Mouse (Mus musculus) cerebellum, adult 2 months (tissue): ENCODE measurements around the gene Capzb. TPM values are rescaled to one million over a fixed set of nuclear protein-coding genes. Genes with fewer than 3 reads are reported as not detected.

ENCODE experiments used
- DNase-seq, 2 experiments: peaks; one replicate each; pipeline ENCODE4 v3.0.0; 2021
- H3K27ac ChIP-seq: fragments of 200-500 bp; 2 replicates; pipeline ENCODE4 v1.5.1; 2012; ENCODE audit warnings: low read length, control low read depth, inconsistent platforms; ENCODE audit not compliant: insufficient read depth
- H3K27me3 ChIP-seq: fragments of 200-500 bp; 2 replicates; pipeline ENCODE4 v1.6.1; 2012; ENCODE audit warnings: inconsistent platforms, mild to moderate bottlenecking, low read length, moderate library complexity; ENCODE audit not compliant: control insufficient read depth, insufficient read depth
- H3K4me1 ChIP-seq: fragments of 200-500 bp; 2 replicates; pipeline ENCODE4 v1.6.1; 2011; ENCODE audit warnings: low read length; ENCODE audit not compliant: control insufficient read depth, insufficient read depth
- H3K4me3 ChIP-seq: fragments of 200-500 bp; replicated peaks from 2 replicates; pipeline ENCODE3; 2011; ENCODE audit warnings: mild to moderate bottlenecking, low read depth, low read length, control low read depth; ENCODE audit not compliant: insufficient read depth
- CTCF ChIP-seq: fragments of 200-500 bp; IDR thresholded peaks from 2 replicates; pipeline ENCODE4 v1.5.1; 2011; ENCODE audit warnings: low read depth, mild to moderate bottlenecking, control low read depth, low read length, moderate library complexity, borderline replicate concordance; ENCODE audit not compliant: insufficient read depth
- POLR2A ChIP-seq: fragments of 200-500 bp; IDR thresholded peaks from 2 replicates; pipeline ENCODE4 v1.6.1; 2011; ENCODE audit warnings: low read length, control low read depth, borderline replicate concordance; ENCODE audit not compliant: insufficient read depth
- WGBS: fragments of 180-500 bp; shearing (Covaris S2); methylation state at CpG from one replicate; pipeline ENCODE4 v1.1.7; 2018; 5-methylcytosine and 5-hydroxymethylcytosine counted together
- polyA plus RNA-seq: library from polyadenylated mRNA; depleted of rRNA; stranded (reverse); fragments of >200 nt; gene quantifications from 2 replicates; pipeline ENCODE4 v1.2.3, GENCODE M21; 2012

The Capzb gene
- polyA plus RNA-seq, 1 experiment, result 220 TPM

DNA sequence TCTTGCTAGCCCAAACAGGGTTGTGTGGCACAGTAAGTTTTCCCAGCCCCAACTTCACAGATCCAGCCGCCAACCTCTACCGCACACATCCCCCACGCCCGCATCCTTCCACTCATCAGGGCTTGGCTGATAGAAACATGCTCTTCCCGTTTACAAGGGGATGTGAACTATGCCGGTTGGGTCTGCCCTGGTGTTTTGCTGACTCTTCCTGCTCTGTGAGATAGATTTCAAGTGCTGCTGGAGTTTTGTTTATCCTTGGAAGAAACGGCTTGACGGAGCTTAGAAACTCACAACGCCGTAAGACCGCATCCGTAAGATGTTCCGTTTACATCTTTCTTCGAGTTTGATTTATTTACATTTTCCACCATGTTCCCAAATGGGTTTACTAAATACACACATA, 34.3 kb upstream of the Capzb start:
- Histone ChIP-seq H3K27me3 (no peaks in the 10 kb centered on the region), H3K4me1 (no peaks in the 10 kb centered on the region), H3K27ac (no peak overlapping the region), H3K4me3 (no peak overlapping the region)
- WGBS, result 89% methylated on average over 14 of the region's 14 CpGs
- DNase-seq, result no peak
- TF ChIP-seq POLR2A (no peak), CTCF (no peak)

DNA sequence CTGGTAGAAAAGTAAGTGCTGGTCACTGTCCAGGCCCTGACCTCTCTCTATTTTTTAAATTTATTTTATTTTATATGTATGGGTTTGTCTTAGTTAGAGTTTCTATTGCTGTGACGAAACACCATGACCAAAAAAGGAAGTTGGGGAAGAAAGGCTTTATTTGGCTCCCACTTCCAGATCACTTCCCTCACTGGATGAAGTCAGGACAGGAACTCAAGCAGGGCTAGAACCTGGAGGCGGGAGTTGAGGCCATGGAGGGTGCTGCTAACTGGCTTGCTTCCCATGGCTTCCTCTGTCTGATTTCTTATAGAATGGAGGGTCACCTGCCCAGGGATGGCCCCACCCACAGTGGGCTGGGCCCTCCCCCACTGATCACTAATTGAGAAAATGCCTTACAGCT, 31.6 kb upstream of the Capzb start:
- TF ChIP-seq CTCF (no peak), POLR2A (no peak)

DNA sequence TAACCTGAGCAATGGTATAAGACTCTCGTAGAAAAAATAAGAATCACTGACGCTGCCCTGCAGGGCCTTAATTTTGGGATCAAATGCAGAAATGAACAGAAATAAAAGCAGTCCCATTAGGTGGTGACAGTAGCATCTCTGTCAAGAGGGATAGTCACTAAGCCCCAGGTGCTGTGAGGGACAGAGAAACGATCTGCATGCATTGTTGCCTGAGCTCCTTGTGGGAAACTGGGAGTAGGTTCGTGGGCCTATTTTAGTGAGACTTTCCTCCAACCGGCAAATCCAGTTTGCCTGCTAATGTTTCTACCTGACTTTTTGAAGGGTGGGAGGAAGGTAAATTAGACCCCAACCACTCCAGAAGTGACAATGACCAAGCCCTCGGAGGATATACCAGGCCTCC, 28.6 kb upstream of the Capzb start:
- TF ChIP-seq POLR2A (no peak), CTCF (no peak)
- 93% methylated on average over 6 of the region's 6 CpGs for WGBS
- no peaks in the 10 kb centered on the region for H3K27me3 ChIP-seq
- no peak for DNase-seq
- H3K27ac ChIP-seq, result no peak overlapping the region
- H3K4me3 ChIP-seq, result no peak overlapping the region
- H3K4me1 ChIP-seq, result no peaks in the 10 kb centered on the region

More for the DNA sequence above, 31.6 kb upstream of the Capzb start:
- H3K27me3 ChIP-seq, result no peaks in the 10 kb centered on the region
- no peak for DNase-seq
- no peaks in the 10 kb centered on the region for H3K4me1 ChIP-seq
- no peak overlapping the region for H3K4me3 ChIP-seq
- no peak overlapping the region for H3K27ac ChIP-seq
- WGBS, result 73% methylated on average over 2 of the region's 2 CpGs

DNA sequence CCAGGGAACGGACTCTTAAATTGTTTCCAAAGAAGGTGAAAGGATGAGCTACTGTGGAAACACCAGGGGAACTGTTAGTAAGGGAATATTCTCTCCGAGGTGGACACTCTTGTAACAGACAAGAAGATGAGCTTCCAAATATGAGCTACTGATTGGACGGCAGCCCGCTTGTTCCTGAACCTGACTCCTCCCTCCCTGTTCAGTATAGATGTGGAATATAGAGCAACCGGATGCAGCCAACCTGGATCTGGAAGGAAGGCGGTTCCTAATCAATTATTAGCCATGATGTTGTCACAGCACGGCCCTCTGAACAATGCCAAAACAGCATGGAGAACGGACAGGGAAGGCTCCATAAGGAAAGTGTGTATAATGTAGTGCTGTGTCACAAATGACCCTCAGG, 27.4 kb upstream of the Capzb start:
- H3K4me3 ChIP-seq, result no peak overlapping the region
- H3K27ac ChIP-seq, result no peak overlapping the region
- TF ChIP-seq POLR2A (no peak), CTCF (no peak)
- WGBS, result 77% methylated on average over 8 of the region's 8 CpGs
- H3K4me1 ChIP-seq, result no peaks in the 10 kb centered on the region
- no peaks in the 10 kb centered on the region for H3K27me3 ChIP-seq
- DNase-seq, result no peak

DNA sequence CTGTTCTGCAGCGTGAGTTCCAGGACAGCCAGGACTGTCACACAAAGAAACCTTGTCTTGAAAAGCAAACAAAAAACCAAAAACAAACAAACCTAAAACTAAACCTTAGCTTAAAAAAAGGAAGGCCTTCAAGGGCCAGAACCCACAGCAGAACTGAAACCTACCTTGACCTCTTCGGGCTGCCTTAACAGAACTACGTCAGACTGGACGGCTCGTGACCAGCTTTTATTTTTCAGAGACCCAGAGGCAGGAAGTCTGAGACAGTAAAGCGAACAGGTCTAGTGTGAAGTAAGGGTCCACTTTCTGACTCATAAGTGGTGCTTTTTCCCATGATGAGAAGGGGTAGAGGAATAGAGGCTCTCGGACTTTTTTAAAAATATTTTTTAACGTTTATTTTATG, 26.5 kb upstream of the Capzb start:
- WGBS, result 88% methylated on average over 8 of the region's 8 CpGs
- no peak for DNase-seq
- H3K27me3 ChIP-seq, result no peaks in the 10 kb centered on the region

DNA sequence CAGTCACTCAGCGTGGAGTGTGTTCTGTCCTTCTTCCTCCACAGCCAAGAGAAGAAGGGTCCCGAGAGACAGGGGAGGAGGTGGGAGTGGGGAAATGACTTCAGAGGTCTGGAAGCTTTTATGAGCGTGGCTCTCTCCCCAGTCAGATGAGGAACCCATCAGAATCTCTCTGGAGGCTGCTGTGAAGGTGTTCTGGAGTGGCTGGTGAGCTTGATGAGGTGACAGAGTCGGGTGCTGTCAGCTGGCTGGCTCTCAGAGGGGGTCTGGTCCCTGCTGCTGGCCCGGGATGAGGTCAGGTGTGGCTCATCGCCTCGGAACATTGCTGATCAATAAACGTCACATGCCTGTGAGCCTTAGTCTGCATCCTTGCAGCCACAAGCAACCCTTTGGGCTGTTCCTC, 25.6 kb upstream of the Capzb start:
- H3K27ac ChIP-seq, result no peak overlapping the region
- TF ChIP-seq POLR2A (no peak), CTCF (no peak)
- H3K27me3 ChIP-seq, result no peaks in the 10 kb centered on the region
- H3K4me3 ChIP-seq, result no peak overlapping the region
- DNase-seq, result no peak
- H3K4me1 ChIP-seq, result no peaks in the 10 kb centered on the region
- 69% methylated on average over 8 of the region's 8 CpGs for WGBS

More for the DNA sequence above, 26.5 kb upstream of the Capzb start:
- no peak for TF ChIP-seq CTCF
- no peak for TF ChIP-seq POLR2A
- H3K4me3 ChIP-seq, result no peak overlapping the region
- no peak overlapping the region for H3K27ac ChIP-seq
- H3K4me1 ChIP-seq, result no peaks in the 10 kb centered on the region

DNA sequence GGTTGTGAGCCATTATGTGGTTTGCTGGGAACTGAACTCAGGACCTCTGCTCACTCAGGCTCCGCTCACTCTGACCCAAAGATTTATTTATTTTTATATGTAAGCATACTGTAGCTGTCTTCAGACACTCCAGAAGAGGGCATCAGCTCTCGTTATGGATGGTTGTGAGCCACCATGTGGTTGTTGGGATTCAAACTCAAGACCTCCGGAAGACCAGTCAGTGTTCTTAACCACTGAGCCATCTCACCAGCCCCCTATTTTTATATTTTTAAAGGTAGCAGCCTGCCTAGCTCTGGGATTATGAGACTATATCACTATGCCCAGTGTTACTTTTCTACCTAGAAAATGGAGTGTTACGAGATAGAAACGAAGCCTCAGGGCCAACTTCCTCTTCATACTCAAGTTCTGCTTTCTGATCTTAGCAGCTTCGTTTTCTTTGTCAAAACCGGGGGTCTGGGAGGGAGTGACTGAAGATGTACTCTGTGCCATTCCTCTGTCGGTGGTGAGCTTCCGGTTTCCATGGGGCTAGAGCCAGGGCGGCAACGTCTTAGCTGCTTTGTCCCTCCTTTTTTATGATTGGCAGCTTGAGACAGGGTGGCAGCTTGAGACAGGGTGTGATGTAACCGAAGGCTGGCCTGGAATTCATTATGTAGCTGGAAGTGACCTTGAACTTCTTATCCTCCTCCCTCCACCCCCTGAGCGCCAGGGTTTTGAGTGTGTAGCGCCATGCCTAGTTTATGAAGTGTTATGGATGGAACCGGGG, 23.5 kb upstream of the Capzb start:
- no peak overlapping the region for H3K4me3 ChIP-seq
- no peaks in the 10 kb centered on the region for H3K4me1 ChIP-seq
- no peaks in the 10 kb centered on the region for H3K27me3 ChIP-seq
- DNase-seq, result no peak
- no peak for TF ChIP-seq POLR2A
- no peak for TF ChIP-seq CTCF
- 57% methylated on average over 15 of the region's 15 CpGs for WGBS
- H3K27ac ChIP-seq, result no peak overlapping the region

DNA sequence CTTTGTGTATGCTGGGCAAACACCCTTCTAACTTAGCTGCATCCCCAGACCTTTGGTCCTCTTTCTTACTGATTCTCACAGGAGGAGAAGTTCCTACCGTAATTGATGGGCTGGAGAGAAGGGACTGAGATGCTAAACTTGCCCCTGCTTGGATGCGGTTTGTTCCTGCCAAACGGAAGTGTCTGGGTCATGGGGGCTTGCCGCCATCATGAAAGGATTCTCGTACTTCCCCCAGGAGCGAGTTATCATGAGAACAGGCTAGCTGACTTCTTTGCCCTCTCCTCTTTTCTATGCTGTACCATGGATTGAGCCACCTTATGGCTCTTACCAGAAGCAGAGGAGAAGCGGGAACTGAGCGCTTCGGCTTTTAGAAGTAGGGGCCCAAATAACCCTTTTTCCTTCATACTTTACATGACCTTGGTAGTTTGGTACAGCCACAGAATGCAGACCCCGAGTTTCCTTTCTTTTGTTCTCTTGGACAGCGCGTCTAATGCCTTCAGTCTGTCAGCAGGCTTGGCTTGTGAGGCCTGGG, 22.9 kb upstream of the Capzb start:
- Histone ChIP-seq H3K4me3 (no peak overlapping the region), H3K27me3 (no peaks in the 10 kb centered on the region), H3K4me1 (no peaks in the 10 kb centered on the region), H3K27ac (no peak overlapping the region)
- WGBS, result 60% methylated on average over 12 of the region's 12 CpGs
- DNase-seq, result no peak
- no peak for TF ChIP-seq POLR2A
- no peak for TF ChIP-seq CTCF
